Mouse (Mus musculus): Measurements from ENCODE around the gene Ghdc.

Gene Ghdc

GRCm38 (mm10) chr11:100746546-100746945 is 24.2 kb downstream of the Ghdc start:
- no peak for DNase-seq (ENCODE audit: extremely low read depth, low read depth)

- no peak for DNase-seq (ENCODE audit: extremely low read depth, low read depth)
Observed at GRCm38 (mm10) chr11:100745085-100745484, 25.7 kb downstream of the Ghdc start.

- DNase-seq (ENCODE audit: extremely low read depth, low read depth) = no peak
Observed at GRCm38 (mm10) chr11:100741348-100741747, 29.4 kb downstream of the Ghdc start.

GRCm38 (mm10) chr11:100738749-100739148 is 32.0 kb downstream of the Ghdc start:
- DNase-seq (ENCODE audit: extremely low read depth, low read depth) = no peak

- DNase-seq (ENCODE audit: extremely low read depth, low read depth) = peak; percentile 99
Observed at GRCm38 (mm10) chr11:100738066-100738604, 32.6 kb downstream of the Ghdc start, which contains the start of gene Rab5c. Gene Rab5c, minus strand, starts transcription at chr11:100738215.

- DNase-seq (ENCODE audit: extremely low read depth, low read depth) = peak; percentile 93
Observed at GRCm38 (mm10) chr11:100737105-100737733, 33.5 kb downstream of the Ghdc start.

GRCm38 (mm10) chr11:100736746-100737080 is 34.0 kb downstream of the Ghdc start:
- DNase-seq (ENCODE audit: extremely low read depth, low read depth) = no peak

GRCm38 (mm10) chr11:100735954-100736745 is 34.6 kb downstream of the Ghdc start:
- peak; percentile 46 for DNase-seq (ENCODE audit: extremely low read depth, low read depth)

GRCm38 (mm10) chr11:100735134-100735865 is 35.5 kb downstream of the Ghdc start:
- DNase-seq (ENCODE audit: extremely low read depth, low read depth) = no peak

GRCm38 (mm10) chr11:100730477-100731205 is 40.1 kb downstream of the Ghdc start:
- no peak for DNase-seq (ENCODE audit: extremely low read depth, low read depth)

- peak; percentile 80 for DNase-seq (ENCODE audit: extremely low read depth, low read depth)
Observed at GRCm38 (mm10) chr11:100729976-100730375, 40.8 kb downstream of the Ghdc start.

GRCm38 (mm10) chr11:100728601-100729000 is 42.2 kb downstream of the Ghdc start:
- no peak for DNase-seq (ENCODE audit: extremely low read depth, low read depth)

- no peak for DNase-seq (ENCODE audit: extremely low read depth, low read depth)
Observed at GRCm38 (mm10) chr11:100727201-100727600, 43.6 kb downstream of the Ghdc start.

GRCm38 (mm10) chr11:100724919-100725512 is 45.7 kb downstream of the Ghdc start:
- peak; percentile 69 for DNase-seq (ENCODE audit: extremely low read depth, low read depth)

GRCm38 (mm10) chr11:100722493-100723028 is 48.2 kb downstream of the Ghdc start:
- no peak for DNase-seq (ENCODE audit: extremely low read depth, low read depth)

- DNase-seq (ENCODE audit: extremely low read depth, low read depth) = peak; percentile 96
Observed at GRCm38 (mm10) chr11:100721776-100722492, 48.8 kb downstream of the Ghdc start.

GRCm38 (mm10) chr11:100721254-100721653 is 49.5 kb downstream of the Ghdc start:
- no peak for DNase-seq (ENCODE audit: extremely low read depth, low read depth)

- DNase-seq (ENCODE audit: extremely low read depth, low read depth) = no peak
Observed at GRCm38 (mm10) chr11:100720345-100720744, 50.4 kb downstream of the Ghdc start.

- no peak for DNase-seq (ENCODE audit: extremely low read depth, low read depth)
Observed at GRCm38 (mm10) chr11:100719893-100720292, 50.9 kb downstream of the Ghdc start.

GRCm38 (mm10) chr11:100719312-100719711 is 51.4 kb downstream of the Ghdc start:
- no peak for DNase-seq (ENCODE audit: extremely low read depth, low read depth)

Data from MEL-GATA-1-ER (cell line).